Mouse (Mus musculus): ENCODE data around the gene Fam19a5.

DNA sequence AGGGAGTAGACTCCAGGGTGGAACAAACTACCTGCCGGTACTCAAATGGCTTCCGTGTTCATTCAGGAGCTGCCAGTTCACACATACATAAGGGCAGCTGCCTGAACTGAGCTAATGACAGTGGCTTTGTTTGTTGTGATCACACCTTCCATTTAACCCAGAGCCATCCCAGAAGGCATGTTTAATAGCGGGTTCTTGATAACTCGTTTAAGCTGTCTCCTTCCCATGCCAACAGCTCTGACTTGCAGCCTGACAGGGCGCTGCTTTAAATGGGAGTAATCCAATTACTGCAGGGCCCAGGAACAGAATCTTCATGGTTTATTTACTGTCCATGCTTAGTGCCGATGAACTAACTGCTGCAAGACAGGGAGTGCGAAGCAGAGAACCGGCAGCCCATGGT is 168.1 kb downstream of the Fam19a5 start:
- TF ChIP-seq POLR2A (IDR thresholded peaks at IDR 0.05; ENCODE audit: low read depth, low read length) (no peak), CTCF (IDR thresholded peaks at IDR 0.05; ENCODE audit: extremely low read depth, insufficient read length, insufficient replicate concordance, low read depth, low read length) (no peak)
